Mouse (Mus musculus): ENCODE data around the gene Htt.

DNA sequence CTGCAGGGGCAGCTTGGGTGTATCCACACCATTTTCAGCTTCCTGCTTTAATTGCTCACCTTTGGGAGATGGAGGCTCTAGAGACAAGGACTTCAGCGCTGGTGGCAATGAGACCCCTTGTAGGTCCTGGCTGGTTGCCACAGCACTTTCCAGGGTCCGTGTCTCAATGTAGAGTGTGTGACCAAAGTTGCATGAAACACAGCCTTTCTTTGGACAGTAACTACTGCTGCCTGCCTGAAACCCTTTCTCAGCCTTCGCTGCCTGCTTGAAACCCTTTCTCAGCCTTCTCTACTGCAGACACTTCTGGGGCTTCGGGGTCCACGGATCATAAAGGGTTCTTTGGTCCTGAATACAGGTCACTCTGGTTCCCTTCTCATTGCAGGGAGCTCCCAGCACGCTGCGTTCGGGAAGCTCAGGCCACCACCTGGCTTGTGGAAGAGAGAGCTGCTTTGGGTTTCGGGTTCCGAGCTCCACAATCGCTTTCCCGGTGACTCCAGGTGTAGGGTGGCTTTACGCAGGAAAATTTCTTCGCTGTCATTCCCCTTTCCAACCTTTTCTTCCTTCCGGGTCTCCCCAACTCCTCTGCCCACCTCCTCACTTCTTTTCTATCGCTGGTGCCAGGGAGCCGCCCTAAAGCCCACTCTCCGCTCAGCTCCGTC lies 561 bp upstream of the Htt start:
- TF ChIP-seq POLR2A (IDR thresholded peaks at IDR 0.05; ENCODE audit: insufficient read depth, low read length) (no peak), EP300 (IDR thresholded peaks at IDR 0.05; ENCODE audit: insufficient read depth, low read depth, low read length) (no peak), CTCF (IDR thresholded peaks at IDR 0.05; ENCODE audit: low read depth, low read length) (no peak)
